Mouse (Mus musculus) right cerebral cortex, adult 18-20 months (tissue): Measurements from ENCODE around the gene Fat3.
A peak's percentile ranks its signal among the peaks of the same experiment; 100 is the strongest.

Experiments
- DNase-seq: peaks from one replicate; pipeline ENCODE4 v3.0.0; 2022; ENCODE audit warnings: mixed read lengths

Gene Fat3

GRCm38 (mm10) chr9:16501186-16501711 is at the start of gene Fat3:
TSS of gene Fat3 (minus strand) at chr9:16501285.
- DNase-seq = peak; percentile 65

GRCm38 (mm10) chr9:16532884-16533283 is 31.8 kb upstream of the Fat3 start:
- DNase-seq = no peak

GRCm38 (mm10) chr9:16517543-16517942 is 16.5 kb upstream of the Fat3 start:
- no peak for DNase-seq

DNA sequence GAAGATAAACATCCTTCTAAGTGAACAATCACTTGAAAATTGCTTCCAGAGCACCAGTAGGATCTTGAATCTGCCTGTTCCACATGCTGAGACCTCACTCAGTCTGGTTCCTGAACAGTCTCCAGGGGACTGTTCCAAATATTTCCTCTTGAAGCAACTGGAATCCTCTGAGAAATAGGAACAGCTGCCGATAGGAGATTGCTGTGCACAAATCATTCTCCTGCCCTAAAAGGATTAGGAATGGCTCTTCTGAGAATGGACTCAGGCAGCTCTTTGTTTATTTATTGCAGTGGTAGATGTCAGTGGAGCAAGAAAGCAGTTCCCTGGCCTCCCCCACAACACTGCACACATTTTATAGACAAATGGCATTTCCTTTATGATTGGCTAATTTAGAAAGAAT is 10.9 kb upstream of the Fat3 start:
- no peak for DNase-seq

DNA sequence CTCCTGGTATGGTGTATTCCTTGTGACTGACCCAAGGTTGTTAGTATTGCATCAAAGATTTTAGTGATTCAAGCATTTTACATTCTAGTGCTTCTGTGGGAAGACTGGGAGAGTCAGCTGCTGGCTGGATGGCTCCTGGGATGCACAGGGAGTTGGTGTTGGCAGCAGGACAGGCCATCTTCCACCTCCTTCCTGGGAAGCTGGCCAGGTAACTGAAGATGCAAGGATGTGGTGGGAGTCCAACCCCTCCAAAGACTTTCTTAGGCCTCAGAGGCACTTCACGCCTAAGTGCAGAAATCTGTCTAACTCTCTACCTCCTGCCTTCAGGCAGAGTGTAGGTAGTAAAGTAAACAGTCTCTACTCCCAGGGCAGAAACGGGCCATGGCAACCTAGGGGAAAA is 2.7 kb upstream of the Fat3 start:
- DNase-seq = peak; percentile 51

GRCm38 (mm10) chr9:16502673-16503343 is 1.7 kb upstream of the Fat3 start:
- DNase-seq = peak; percentile 61

GRCm38 (mm10) chr9:16501990-16502672 is 1.0 kb upstream of the Fat3 start:
- peak; percentile 80 for DNase-seq

DNA sequence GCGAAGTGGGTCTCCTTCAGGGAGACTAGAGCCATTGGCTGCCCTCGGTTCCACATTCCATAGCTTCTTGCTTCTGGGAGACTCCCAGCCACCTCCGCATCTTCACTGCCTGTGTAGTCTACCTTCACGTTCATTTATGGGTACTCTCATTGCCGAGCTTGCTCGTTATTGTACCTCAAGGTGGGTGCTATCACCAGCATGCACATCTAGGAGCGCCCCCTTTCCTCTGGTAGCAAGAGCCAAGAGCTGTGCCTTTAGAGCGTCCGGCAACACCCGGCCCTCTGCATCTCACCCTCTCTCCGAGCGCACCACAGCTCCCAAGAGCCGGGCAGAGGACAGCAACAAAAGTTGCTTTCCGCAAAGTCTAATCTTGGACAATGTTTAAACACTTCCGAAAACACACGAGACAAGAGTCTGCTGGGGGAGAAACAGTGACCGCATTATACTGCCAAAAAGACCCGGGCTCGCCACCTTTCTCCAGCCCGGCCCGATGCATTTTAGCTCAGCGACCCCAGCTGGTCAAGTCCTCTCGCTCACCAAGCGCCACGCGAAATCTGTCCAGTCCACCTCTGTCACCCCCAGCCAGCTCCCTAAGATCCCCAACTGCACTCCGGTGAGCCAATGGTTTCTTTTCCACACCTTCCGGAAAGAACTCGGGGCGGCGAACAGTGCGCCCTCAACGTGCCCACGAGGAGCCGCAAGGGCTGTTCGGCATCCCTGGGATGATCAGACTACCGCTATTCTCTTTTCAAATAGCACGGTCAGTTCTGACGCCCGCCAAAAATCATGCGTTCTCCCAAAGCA is 501 bp downstream of the Fat3 start:
- peak; percentile 65 for DNase-seq

GRCm38 (mm10) chr9:16499621-16500381 is 1.3 kb downstream of the Fat3 start:
- peak; percentile 73 for DNase-seq

DNA sequence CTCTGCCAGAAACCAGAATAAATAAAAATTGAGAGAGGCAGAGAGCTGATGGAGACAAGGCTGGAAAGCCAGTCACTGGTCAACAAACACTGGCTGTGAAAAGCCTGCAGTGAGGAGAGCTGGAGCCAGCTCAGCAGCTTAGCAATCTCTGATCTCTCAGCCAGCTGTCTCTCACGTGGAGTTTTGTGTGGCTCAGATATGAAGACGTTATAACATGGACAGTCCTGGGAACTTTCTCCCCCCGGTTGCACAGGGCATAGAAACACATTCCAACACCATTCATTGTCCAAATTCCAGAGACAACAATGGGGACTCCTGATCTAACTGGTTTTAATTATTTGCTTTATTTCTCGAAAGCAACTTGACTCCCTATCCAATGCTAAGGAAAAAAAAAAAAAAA is 2.2 kb downstream of the Fat3 start:
- no peak for DNase-seq

DNA sequence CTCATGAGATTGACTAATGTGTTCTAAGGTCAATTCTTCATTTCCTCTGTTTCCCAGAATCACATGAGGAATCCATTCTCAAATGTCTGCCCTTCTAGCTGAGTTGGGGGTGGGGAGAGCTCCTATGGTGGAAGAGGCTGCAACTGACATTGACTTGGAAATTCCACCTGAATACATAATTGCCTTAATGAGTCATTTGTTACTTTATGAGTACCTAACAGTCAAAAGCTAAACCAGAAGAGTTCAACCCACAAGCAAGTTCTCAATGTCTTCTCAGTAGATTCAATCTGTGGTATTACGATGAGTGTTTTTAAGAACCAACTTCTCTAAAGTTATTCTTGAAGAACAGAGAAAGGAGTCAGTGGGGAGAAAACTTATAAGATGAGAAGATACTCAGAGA is 3.7 kb downstream of the Fat3 start:
- DNase-seq = no peak

- DNase-seq = no peak
Measured at GRCm38 (mm10) chr9:16496331-16496730, 4.8 kb downstream of the Fat3 start.

DNA sequence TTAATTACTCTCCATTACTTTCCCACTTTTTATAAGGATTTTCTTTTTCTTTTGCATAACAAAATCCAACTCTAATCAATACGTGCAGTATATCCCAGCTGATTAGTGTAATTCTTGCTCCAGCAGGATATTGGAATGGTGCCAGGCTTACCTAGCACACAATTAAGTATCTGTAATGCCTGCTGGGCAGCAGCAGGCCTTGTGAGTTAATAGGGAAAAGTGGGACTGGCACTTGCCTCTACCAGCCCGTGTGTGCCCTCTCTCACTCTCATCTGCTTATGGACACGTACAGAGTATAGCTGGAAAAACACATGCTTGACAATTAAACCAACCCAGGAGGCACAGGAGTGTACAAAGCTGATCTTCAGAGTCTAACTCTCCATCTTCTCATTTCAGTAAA is 11.4 kb downstream of the Fat3 start:
- DNase-seq = no peak

DNA sequence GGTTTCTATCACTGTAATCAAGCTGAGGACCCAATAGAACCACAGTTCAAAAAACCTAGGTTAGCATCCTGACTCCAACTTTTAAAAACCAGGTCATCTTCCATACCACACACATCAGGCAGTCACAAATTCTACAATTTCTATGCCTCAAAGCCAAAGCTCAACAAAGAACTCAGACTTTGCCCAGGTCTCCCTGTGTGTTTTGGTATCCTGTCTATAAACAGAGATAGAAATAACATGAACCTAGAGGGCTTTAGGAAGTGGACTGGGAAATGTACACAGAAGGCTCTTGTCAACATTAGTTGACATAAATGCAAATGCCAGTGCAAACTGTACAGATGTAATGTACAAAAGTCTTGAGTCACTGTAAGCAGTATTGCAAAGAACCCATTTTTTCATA is 13.5 kb downstream of the Fat3 start:
- DNase-seq = no peak

DNA sequence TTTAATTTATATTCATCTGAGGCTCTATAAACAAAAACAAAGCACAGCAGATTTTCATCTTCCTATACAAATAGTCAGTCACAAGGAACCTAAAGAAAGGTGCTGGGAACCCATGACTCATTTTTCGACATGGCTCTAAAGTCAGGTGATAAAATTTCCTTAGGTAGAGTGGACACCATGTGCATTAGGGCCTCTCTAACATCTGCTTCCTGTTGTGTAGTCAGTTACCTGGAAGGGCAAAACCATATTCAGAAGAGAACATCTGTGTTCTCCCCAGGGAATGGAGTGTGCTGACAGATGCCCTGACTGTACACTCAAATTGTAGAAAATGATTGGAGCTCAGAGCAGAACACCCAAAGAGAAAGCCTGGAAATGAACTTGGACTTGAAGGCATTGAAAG is 14.9 kb downstream of the Fat3 start:
- no peak for DNase-seq

- DNase-seq = no peak
Measured at GRCm38 (mm10) chr9:16485173-16485572, 15.9 kb downstream of the Fat3 start.

- no peak for DNase-seq
Measured at GRCm38 (mm10) chr9:16484765-16485164, 16.3 kb downstream of the Fat3 start.

GRCm38 (mm10) chr9:16461491-16461890 is 39.6 kb downstream of the Fat3 start:
- DNase-seq = no peak

DNA sequence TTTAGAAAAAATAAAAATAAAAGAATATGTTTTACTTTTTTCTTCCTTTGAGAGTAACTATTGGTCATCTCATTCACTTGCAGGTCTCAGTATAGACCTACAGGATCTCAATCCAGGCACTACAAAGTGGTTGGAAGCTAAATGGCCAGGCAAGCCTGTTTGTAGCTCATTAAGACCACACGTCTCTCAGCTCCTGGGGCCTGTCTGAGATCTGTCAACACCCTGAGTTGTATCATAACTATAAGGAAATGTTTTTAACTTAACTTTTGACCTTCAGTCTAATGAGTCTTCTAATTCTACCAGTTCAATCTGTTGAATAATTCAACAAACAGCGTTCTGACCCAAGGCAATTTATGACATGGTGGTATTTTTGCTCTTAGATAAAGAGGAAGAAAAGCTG is 40.5 kb downstream of the Fat3 start:
- no peak for DNase-seq

GRCm38 (mm10) chr9:16441930-16442329 is 59.2 kb downstream of the Fat3 start:
- no peak for DNase-seq

GRCm38 (mm10) chr9:16440638-16441037 is 60.4 kb downstream of the Fat3 start:
- DNase-seq = no peak

DNA sequence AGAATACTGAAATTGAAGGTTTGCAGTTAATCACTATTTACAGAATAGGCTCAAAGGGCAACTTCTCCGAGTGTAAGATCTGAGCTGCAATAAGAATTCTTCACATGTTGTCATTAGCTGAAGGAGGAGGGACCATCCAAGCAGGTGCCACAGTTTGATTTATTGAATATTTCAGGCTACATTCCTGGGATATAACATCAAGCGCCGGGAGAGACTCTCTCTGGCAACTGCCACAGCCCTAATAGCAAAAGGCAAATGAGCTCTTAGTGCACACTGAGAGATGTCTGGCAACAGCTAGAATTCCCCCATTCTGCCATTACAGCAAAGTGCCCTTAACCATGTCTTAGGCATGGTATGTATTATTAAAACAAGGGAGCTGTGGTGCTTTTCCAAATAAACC is 61.1 kb downstream of the Fat3 start:
- no peak for DNase-seq

DNA sequence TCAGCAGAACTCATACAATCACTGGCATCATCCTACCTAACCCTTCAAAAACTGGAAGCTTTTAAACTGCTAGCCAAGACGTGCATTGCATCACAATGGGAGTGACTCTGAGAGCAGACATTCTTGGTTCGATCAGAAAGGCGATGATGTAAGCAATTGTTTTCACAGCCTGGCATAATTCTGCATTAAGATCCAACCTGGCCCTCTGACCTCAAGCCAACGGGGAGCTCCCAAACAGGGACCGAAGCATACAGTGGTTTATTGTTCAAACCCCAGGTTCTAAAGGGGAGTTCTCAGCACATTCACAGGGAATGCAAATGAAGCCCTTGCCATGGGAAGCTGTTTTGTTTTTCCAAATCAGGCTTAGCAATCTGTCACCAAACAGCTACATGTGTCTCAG is 63.3 kb downstream of the Fat3 start:
- no peak for DNase-seq
